Comparison of ENCODE assay signal across 9 mouse cellular contexts in the genomic region with DNA sequence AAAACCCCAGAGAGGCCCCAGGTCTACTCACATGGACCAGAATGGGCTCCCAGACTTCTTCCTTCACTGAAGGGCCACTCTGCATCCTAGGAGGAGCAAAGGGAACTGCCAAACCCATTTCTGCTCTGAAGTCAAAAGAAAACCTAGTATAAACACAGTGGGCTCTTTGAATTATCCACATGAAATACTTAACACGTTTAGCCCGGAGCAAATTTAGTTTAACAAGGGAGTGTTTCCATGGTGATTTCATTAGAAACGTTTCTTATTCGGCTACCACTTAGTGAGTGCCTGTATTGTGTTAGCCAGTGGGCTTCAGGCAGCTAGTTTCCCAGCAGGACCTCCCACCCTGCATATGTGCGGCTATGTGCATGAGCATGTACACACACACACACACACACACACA.
DNase-seq lines count a peak whose midpoint lies in the region; ATAC-seq lines count a peak whose summit lies in the region.
"Had no signal": no experiment of that assay in that cellular context is flagged by ENCODE, and none has a peak within 500 bp of the region (broad histone marks: within the 10 kb centered on the region; RNA-seq: fewer than 3 reads in every experiment).

No protein-coding gene starts in this region.

- H3K4me2 ChIP-seq in embryonic facial prominence, embryonic 13.5 days = no peak overlapping the region
- H3K4me2 ChIP-seq in hindbrain, embryonic 14.5 days (replicated peaks) = no peak overlapping the region
- no peak overlapping the region for H3K4me2 ChIP-seq in midbrain, embryonic 14.5 days (ENCODE audit: low read length)

- H3K4me3 ChIP-seq in embryonic facial prominence, embryonic 13.5 days = no peak overlapping the region
- no peak overlapping the region for H3K4me3 ChIP-seq in hindbrain, embryonic 14.5 days (replicated peaks; ENCODE audit: low read length)
- H3K4me3 ChIP-seq in midbrain, embryonic 14.5 days (replicated peaks; ENCODE audit: low read depth, low read length) = no peak overlapping the region

- WGBS in embryonic facial prominence, embryonic 13.5 days = 8% methylated on average over 5 of the region's 5 CpGs
- 15% methylated on average over 5 of the region's 5 CpGs for WGBS in hindbrain, embryonic 14.5 days
- WGBS in midbrain, embryonic 14.5 days = 11% methylated on average over 5 of the region's 5 CpGs

- no peaks in the 10 kb centered on the region for H3K36me3 ChIP-seq in embryonic facial prominence, embryonic 13.5 days
- H3K36me3 ChIP-seq in hindbrain, embryonic 14.5 days (replicated peaks; ENCODE audit: control insufficient read depth, insufficient read depth) = no peaks in the 10 kb centered on the region
- H3K36me3 ChIP-seq in midbrain, embryonic 14.5 days (ENCODE audit: control insufficient read depth, insufficient read depth, low read length) = no peaks in the 10 kb centered on the region

- no peak overlapping the region for H3K9ac ChIP-seq in embryonic facial prominence, embryonic 13.5 days
- H3K9ac ChIP-seq in hindbrain, embryonic 14.5 days = no peak overlapping the region
- H3K9ac ChIP-seq in midbrain, embryonic 14.5 days (replicated peaks; ENCODE audit: low read length) = no peak overlapping the region

- peak; percentile 71 for ATAC-seq in embryonic facial prominence, embryonic 13.5 days (ENCODE audit: insufficient number of reproducible peaks, insufficient read depth, low FRiP score, low TSS enrichment, low read depth)
- ATAC-seq in hindbrain, embryonic 14.5 days (ENCODE audit: low FRiP score) = peak; percentile 79
- ATAC-seq in midbrain, embryonic 14.5 days (ENCODE audit: low FRiP score, low TSS enrichment) = no peak

- DNase-seq in layer of hippocampus, adult 11-12 months (ENCODE audit: low spot score) = peak; percentile 7
- DNase-seq in layer of hippocampus, postnatal 10 days (ENCODE audit: low spot score in 2 of 2) = no peak
- DNase-seq in hindbrain, embryonic 14.5 days (ENCODE audit: low spot score) = peak; percentile 53
- DNase-seq in midbrain, embryonic 14.5 days = peak; percentile 66
- DNase-seq in ovary, adult 18-20 months (ENCODE audit: low spot score) = no peak
- no peak for DNase-seq in adrenal gland, adult 18-20 months (ENCODE audit: low spot score in 2 of 2)
- DNase-seq: kidney, adult 11 months; thymus, adult 18-20 months had no signal

- H3K27me3 ChIP-seq in embryonic facial prominence, embryonic 13.5 days = no peaks in the 10 kb centered on the region
- no peaks in the 10 kb centered on the region for H3K27me3 ChIP-seq in hindbrain, embryonic 14.5 days (ENCODE audit: control insufficient read depth, insufficient read depth, low read length)
- no peaks in the 10 kb centered on the region for H3K27me3 ChIP-seq in midbrain, embryonic 14.5 days (ENCODE audit: control insufficient read depth, insufficient read depth, low read length)

- no peak overlapping the region for H3K27ac ChIP-seq in embryonic facial prominence, embryonic 13.5 days
- no peak overlapping the region for H3K27ac ChIP-seq in hindbrain, embryonic 14.5 days
- H3K27ac ChIP-seq in midbrain, embryonic 14.5 days (replicated peaks; ENCODE audit: low read depth, low read length) = no peak overlapping the region

- H3K9me3 ChIP-seq in embryonic facial prominence, embryonic 13.5 days = no peaks in the 10 kb centered on the region
- H3K9me3 ChIP-seq in hindbrain, embryonic 14.5 days (ENCODE audit: control insufficient read depth, low read length) = no peaks in the 10 kb centered on the region
- H3K9me3 ChIP-seq in midbrain, embryonic 14.5 days (ENCODE audit: control insufficient read depth, low read length) = no peaks in the 10 kb centered on the region

- H3K4me1 ChIP-seq in embryonic facial prominence, embryonic 13.5 days = peaks cover 13% of the 10 kb centered on the region
- no peaks in the 10 kb centered on the region for H3K4me1 ChIP-seq in hindbrain, embryonic 14.5 days (replicated peaks; ENCODE audit: control insufficient read depth, insufficient read depth, low read length)
- 0 out of 2 replicates have a peak, but pooled peaks cover 5% of the 10 kb centered on the region for H3K4me1 ChIP-seq in midbrain, embryonic 14.5 days (ENCODE audit: control insufficient read depth, insufficient read depth, low read length)

Comparison
In these comparisons a context has a peak if more than half of its experiments do, and no peak if none do; other contexts are left out.
1. DNase-seq: peak in layer of hippocampus, adult 11-12 months (single experiment), hindbrain, embryonic 14.5 days (single experiment) and midbrain, embryonic 14.5 days (single experiment); none in layer of hippocampus, postnatal 10 days (0 of 2), ovary, adult 18-20 months (single experiment) and adrenal gland, adult 18-20 months (0 of 2).